In genomic region chr2:18897742-18898256, GRCm38 (mm10) we compare ENCODE assay signal across 9 mouse cellular contexts.
DNase-seq lines count a peak whose midpoint lies in the region; ATAC-seq and TF ChIP-seq lines count a peak whose summit lies in the region.
"Had no signal": no experiment of that assay in that cellular context is flagged by ENCODE, and none has a peak within 500 bp of the region (broad histone marks: within the 10 kb centered on the region; RNA-seq: fewer than 3 reads in every experiment).

No protein-coding gene starts in this region.

- no peaks in the 10 kb centered on the region; the same call in 1 of the 2 replicates for H3K9me3 ChIP-seq in midbrain, embryonic 10.5 days (replicated peaks)
- no peaks in the 10 kb centered on the region for H3K9me3 ChIP-seq in midbrain, postnatal 0 days (ENCODE audit: low read length)
- no peaks in the 10 kb centered on the region for H3K9me3 ChIP-seq in neural tube, embryonic 15.5 days (replicated peaks)
- H3K9me3 ChIP-seq: midbrain, embryonic 12.5 days had no signal

- H3K4me1 ChIP-seq in midbrain, embryonic 10.5 days, result peaks cover 23% of the 10 kb centered on the region
- no peaks in the 10 kb centered on the region for H3K4me1 ChIP-seq in midbrain, postnatal 0 days (ENCODE audit: insufficient read depth, low read length)
- H3K4me1 ChIP-seq in small intestine, adult 2 months (ENCODE audit: control insufficient read depth, insufficient read depth, insufficient read length, low read length), result peaks cover 2% of the 10 kb centered on the region; the same call in 1 of the 2 replicates
- H3K4me1 ChIP-seq in neural tube, embryonic 15.5 days, result peaks cover 12% of the 10 kb centered on the region

- peak overlapping the region; percentile 46; the same call in 1 of the 2 replicates for H3K27ac ChIP-seq in midbrain, embryonic 10.5 days (replicated peaks)
- no peak overlapping the region for H3K27ac ChIP-seq in midbrain, postnatal 0 days (ENCODE audit: low read depth, low read length)
- H3K27ac ChIP-seq in small intestine, adult 2 months (ENCODE audit: insufficient read depth, low read depth, low read length), result peak overlapping the region; percentile 53; the same call in 1 of the 2 replicates
- no peak overlapping the region for H3K27ac ChIP-seq in neural tube, embryonic 15.5 days (replicated peaks)
- H3K27ac ChIP-seq: midbrain, embryonic 12.5 days had no signal

- no peaks in the 10 kb centered on the region for H3K27me3 ChIP-seq in midbrain, embryonic 10.5 days (ENCODE audit: low read depth, poor library complexity, severe bottlenecking)
- H3K27me3 ChIP-seq in midbrain, postnatal 0 days (ENCODE audit: insufficient read depth, low read length), result no peaks in the 10 kb centered on the region
- no peaks in the 10 kb centered on the region for H3K27me3 ChIP-seq in small intestine, adult 2 months (ENCODE audit: control insufficient read depth, insufficient read depth, low read length)
- H3K27me3 ChIP-seq in neural tube, embryonic 15.5 days (replicated peaks), result no peaks in the 10 kb centered on the region
- H3K27me3 ChIP-seq: midbrain, embryonic 12.5 days had no signal

- DNase-seq in midbrain, embryonic 10.5 days (ENCODE audit: low spot score), result no peak
- no peak for DNase-seq in midbrain, postnatal 0 days (ENCODE audit: low spot score)
- peak; percentile 34 for DNase-seq in liver
- DNase-seq in left cerebral cortex, postnatal 4 days, result no peak
- no peak for DNase-seq in gastrocnemius, postnatal 10 days

- no peak for TF ChIP-seq POLR2A in small intestine, adult 2 months (IDR thresholded peaks at IDR 0.05; ENCODE audit: low read depth, low read length)

- ATAC-seq in midbrain, postnatal 0 days (ENCODE audit: low FRiP score), result no peak
- ATAC-seq in granulocyte monocyte progenitor cell, adult 5-6 weeks (replicated peaks; ENCODE audit: poor library complexity, severe bottlenecking), result peak; percentile 96
- no peak for ATAC-seq in neural tube, embryonic 15.5 days (ENCODE audit: low FRiP score)

- no peak overlapping the region for H3K4me2 ChIP-seq in midbrain, postnatal 0 days (ENCODE audit: low read depth, low read length, poor library complexity, severe bottlenecking)
- H3K4me2 ChIP-seq in neural tube, embryonic 15.5 days, result no peak overlapping the region
- H3K4me2 ChIP-seq: midbrain, embryonic 12.5 days had no signal

- 52% methylated on average over 10 of the region's 10 CpGs for WGBS in midbrain, embryonic 10.5 days
- 41% methylated on average over 10 of the region's 10 CpGs for WGBS in midbrain, postnatal 0 days
- WGBS in small intestine, adult 2 months, result 56% methylated on average over 10 of the region's 10 CpGs
- 36% methylated on average over 10 of the region's 10 CpGs for WGBS in neural tube, embryonic 15.5 days

- no peak overlapping the region for H3K4me3 ChIP-seq in midbrain, embryonic 10.5 days
- no peak overlapping the region for H3K4me3 ChIP-seq in midbrain, postnatal 0 days (ENCODE audit: low read depth, low read length)
- H3K4me3 ChIP-seq in small intestine, adult 2 months (ENCODE audit: low read depth, low read length), result no peak overlapping the region
- no peak overlapping the region for H3K4me3 ChIP-seq in neural tube, embryonic 15.5 days (replicated peaks)
- H3K4me3 ChIP-seq: midbrain, embryonic 12.5 days had no signal

- H3K9ac ChIP-seq in midbrain, postnatal 0 days (replicated peaks; ENCODE audit: low read length, poor library complexity, severe bottlenecking), result no peak overlapping the region
- no peak overlapping the region for H3K9ac ChIP-seq in neural tube, embryonic 15.5 days (replicated peaks)
- H3K9ac ChIP-seq: midbrain, embryonic 12.5 days had no signal

- TF ChIP-seq CTCF in midbrain, postnatal 0 days (IDR thresholded peaks at IDR 0.05), result no peak
- no peak for TF ChIP-seq CTCF in small intestine, adult 2 months (IDR thresholded peaks at IDR 0.05; ENCODE audit: extremely low read depth, insufficient read length, insufficient replicate concordance, low read depth, low read length)

- intact Hi-C loops in left cerebral cortex, postnatal 4 days (cut with DNase I), result no loop called here

- peaks cover 13% of the 10 kb centered on the region; the same call in 1 of the 2 replicates for H3K36me3 ChIP-seq in midbrain, embryonic 10.5 days
- H3K36me3 ChIP-seq in midbrain, postnatal 0 days (ENCODE audit: insufficient read depth, low read length), result no peaks in the 10 kb centered on the region; the same call in 1 of the 2 replicates
- H3K36me3 ChIP-seq in small intestine, adult 2 months (ENCODE audit: control insufficient read depth, insufficient read depth, low read length), result no peaks in the 10 kb centered on the region
- H3K36me3 ChIP-seq in neural tube, embryonic 15.5 days, result no peaks in the 10 kb centered on the region
- H3K36me3 ChIP-seq: midbrain, embryonic 12.5 days had no signal

Comparison
In these comparisons a context has a peak if more than half of its experiments do, and no peak if none do; other contexts are left out.
1. H3K27ac ChIP-seq: peak in midbrain, embryonic 10.5 days (single experiment) and small intestine, adult 2 months (single experiment); none in midbrain, postnatal 0 days (single experiment) and neural tube, embryonic 15.5 days (single experiment).